Mouse (Mus musculus): ENCODE data around the gene Fkbp9. TPM values are rescaled to one million over a fixed set of nuclear protein-coding genes. Genes with fewer than 3 reads are reported as not detected.

Fkbp9 gene
- total RNA-seq (2022) = 10 to 100 TPM; 86.6 to 95.2 (median 88.9) TPM

- peak; percentile 89 for DNase-seq (ENCODE audit: low spot score)
These were observed at the start of gene Fkbp9 for GRCm38 (mm10) chr6:56831697-56832406. Gene Fkbp9 (plus strand): TSS chr6:56832059.

DNA sequence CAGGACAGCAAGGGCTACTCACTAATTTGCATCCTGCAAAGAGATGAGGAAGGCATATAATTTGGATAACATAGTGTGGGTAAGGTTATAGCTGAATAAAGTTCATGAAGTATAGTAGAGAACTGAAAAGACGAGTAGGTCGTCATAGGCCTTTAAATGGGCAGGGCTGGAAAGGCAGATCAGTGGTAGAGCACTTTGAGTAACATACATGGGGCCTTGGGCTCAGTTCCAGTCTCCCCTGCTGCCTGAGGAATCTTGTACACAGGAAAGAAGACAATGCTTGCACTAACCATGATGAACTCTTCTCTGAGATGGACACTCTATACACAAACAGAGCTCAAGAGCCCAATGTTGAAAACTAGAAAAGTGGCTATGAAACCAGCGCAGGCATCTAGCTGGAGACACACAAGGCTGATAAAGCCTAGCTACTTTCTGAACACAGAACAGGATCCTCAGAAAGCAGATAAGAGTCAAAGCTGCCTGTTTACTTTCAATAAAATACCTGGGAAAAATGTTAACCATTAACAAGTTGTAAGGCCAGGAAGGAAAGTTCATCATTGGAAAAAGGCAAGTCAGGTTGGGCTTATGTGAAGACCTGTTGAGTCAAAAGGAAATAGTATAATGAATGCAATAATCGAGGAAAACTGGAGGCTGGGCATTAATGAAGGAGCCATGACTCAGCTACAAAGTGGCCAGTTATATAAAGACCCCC, 48.1 kb upstream of the Fkbp9 start:
- DNase-seq (ENCODE audit: low spot score) = no peak

GRCm38 (mm10) chr6:56785068-56785467, 46.8 kb upstream of the Fkbp9 start:
- no peak for DNase-seq (ENCODE audit: low spot score)

GRCm38 (mm10) chr6:56787668-56788067, 44.2 kb upstream of the Fkbp9 start:
- no peak for DNase-seq (ENCODE audit: low spot score)

DNA sequence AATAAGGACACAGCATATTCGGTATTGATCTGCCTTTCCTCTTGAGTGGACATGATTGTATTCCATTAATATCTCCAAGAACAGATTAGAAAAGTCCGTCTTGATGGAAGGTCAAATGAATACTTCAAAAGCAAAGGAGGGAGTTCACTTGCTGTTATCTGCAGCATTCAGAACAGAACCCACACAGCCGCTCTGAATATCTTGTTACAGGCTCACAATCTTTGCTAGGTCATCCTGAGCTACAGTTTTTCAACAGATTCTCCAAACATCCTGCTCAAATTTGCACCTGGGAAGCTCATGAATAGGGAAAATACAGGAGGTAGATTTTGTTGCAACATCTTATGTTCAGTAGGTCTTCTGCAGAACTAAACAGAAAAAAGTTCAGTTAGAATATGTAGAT, 42.5 kb upstream of the Fkbp9 start:
- DNase-seq (ENCODE audit: low spot score) = no peak

DNA sequence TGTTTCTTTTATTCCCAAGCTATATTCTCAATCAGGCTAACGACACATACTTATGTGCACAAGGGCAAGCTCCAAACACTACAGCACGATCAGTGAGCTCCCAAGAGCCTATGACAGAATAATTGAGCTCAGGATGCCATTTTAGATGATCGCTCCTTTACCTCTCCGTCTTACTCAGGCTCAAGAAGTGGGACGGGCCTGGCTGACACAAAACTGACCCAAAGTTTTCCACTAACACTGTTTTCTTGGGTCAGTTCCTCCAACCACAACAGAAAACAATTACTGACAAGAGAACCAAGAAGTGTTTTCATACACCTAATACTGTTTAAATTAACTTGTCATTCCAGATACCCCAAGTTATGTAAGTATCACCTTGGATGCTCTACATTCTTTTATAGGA, 37.0 kb upstream of the Fkbp9 start:
- DNase-seq (ENCODE audit: low spot score) = no peak

- no peak for DNase-seq (ENCODE audit: low spot score)
These were observed 35.6 kb upstream of the Fkbp9 start for GRCm38 (mm10) chr6:56796232-56796631.

DNA sequence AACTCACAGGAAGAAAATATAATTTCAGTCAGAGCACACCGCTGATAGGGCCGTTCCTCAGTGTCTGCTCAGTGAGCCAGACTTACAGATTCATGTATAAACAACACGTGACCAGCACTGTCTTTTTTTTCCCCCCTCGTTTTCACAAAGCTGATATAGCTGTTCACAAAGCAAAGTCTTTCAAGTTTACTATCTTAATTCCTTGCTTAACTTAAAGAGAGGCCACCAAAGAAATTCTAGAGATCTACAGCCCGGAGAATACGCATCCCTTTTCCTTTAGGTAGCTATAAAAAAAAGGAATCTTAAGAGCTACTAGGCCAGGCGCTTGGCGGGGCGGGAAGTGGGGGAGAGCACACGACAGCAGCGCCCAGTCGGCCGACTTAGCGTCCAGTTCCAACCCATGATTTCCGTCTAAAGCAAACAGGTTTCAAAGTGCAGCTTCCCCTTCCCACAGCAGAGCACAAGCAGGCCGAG, 35.2 kb upstream of the Fkbp9 start:
- peak; percentile 35 for DNase-seq (ENCODE audit: low spot score)

DNA sequence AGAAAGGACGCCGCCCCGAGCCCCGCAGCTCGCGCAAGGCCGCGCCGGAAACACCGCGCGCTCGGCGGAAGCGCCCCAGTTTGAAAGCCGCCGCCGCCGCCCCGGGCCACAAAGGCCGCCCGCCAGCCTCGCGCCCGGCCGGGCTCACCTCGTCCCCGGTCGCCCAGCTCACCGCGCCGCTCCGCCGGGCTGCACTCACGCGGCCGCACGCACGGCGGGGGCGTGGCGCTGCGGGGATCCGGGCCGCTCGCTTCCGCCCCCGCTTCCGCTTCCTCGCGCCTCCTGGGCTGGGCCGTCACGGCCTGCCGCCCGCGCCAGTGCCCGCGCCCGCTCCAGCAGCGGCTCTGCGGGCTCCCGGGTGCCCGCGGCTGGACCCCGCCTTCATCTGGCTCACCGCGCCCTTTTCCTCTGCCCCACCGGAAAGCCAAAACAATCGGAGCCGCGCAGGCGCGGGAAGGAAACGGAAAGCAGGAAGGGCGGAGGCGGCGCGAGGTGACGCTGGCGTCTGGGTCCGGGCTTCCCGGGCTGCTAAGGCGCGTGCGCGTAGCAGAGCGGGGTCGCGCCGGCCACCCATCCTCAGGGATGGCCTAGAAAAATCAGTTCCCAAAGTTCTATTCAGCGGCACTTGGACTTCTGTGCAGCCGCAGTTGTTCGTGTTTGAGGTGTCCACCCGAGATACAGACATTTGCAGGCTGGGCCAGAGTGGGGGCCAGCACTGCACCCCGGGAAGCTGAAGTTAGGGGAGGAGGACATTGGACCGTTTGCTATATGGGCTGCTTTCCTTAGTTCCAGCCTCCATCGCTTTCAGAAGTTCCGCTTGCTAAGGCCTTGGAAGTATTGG, 34.3 kb upstream of the Fkbp9 start, which contains the start of gene Kbtbd2:
TSS of gene Kbtbd2 (minus strand) at position 503 of the 841 bp plus-strand sequence.
- DNase-seq (ENCODE audit: low spot score) = peak; percentile 97

DNA sequence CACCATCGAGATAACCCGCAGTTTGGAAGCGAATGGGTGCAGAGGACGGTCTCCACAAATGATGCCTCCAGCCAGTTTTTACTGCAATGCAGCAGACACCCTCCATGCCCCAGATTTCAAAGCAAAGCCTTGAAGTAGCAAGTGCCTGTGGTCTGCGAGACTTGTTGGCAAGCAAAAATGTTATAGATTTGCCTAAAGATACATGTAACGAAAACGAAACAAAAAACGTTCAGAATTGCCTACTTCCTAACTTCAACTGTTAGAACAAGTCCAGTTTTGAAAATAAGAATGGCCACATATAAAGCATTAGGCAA, 33.8 kb upstream of the Fkbp9 start:
- no peak for DNase-seq (ENCODE audit: low spot score)

GRCm38 (mm10) chr6:56805026-56805425, 26.8 kb upstream of the Fkbp9 start:
- DNase-seq (ENCODE audit: low spot score) = no peak

- DNase-seq (ENCODE audit: low spot score) = no peak
These were observed 25.7 kb upstream of the Fkbp9 start for GRCm38 (mm10) chr6:56806195-56806594.

- DNase-seq (ENCODE audit: low spot score) = peak; percentile 62
These were observed 23.2 kb upstream of the Fkbp9 start for GRCm38 (mm10) chr6:56808656-56809055.

DNA sequence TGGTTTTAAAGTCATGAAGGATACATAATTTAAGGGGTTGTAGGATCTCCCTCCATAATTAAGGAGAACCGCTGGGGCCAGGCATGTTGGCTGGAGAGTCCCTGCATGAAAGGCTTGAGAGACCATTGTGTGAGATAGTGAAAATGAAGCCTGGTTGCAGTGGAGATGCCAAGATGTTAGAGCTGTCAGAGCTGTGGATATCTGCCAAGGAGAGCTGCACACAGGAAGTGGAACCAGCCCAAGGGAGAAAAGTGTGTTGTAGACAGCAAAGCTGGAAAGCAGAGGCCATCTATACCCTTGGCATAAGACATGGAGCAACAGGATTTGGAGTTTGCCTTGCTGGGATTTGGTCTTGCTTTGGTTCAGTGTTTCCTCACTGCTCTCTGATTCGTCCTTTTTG, 18.5 kb upstream of the Fkbp9 start:
- no peak for DNase-seq (ENCODE audit: low spot score)

DNA sequence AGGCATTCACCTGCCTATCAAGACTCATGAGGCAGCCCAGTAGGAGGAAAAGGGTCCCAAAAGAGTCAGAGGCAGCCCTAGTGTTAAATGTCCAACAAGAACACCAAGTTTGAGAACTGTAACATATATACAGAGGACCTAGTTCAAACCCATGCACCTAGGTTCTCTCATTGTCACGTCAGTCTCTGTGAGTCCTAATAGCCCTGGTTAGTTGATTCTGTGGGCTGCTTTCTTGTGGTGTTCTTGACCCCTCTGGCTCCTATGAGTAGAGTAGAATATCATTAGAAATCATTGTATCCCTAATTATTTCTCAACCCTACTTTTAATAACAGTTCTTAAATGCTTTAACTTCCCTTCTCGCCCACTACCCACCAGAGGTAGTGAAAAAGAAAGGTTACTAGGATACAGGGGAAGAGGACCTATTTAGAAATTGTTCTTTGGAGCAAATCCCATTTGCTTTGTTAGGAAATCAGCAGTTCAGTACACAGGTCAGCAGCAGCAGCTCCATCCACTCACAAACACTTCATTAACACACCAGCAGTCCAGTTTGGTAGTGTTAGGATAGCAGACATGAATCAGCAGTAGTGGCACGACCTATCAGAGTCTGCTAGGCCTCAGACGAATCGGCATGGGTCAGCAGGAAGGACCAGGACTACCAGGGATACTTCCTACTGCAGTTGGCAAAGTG, 13.3 kb upstream of the Fkbp9 start:
- no peak for DNase-seq (ENCODE audit: low spot score)

DNA sequence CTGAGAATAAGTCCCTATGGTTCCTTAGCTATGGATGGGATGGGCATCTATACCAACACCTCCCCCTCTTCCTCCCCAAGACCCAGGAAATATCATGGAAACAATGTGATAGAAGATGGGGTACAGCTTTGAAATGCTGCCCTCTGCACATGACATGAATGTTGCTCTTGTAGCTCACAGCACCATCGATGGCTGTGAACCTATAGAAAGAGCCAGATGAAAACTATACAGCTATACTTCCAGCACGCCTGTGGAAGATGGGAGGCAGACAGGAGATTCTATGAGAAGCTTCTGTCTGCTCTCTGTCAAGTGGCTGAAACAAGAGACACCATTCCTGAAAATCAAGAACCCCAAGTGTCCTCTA, 12.8 kb upstream of the Fkbp9 start:
- DNase-seq (ENCODE audit: low spot score) = no peak

GRCm38 (mm10) chr6:56825657-56826056, 6.2 kb upstream of the Fkbp9 start:
- no peak for DNase-seq (ENCODE audit: low spot score)

DNA sequence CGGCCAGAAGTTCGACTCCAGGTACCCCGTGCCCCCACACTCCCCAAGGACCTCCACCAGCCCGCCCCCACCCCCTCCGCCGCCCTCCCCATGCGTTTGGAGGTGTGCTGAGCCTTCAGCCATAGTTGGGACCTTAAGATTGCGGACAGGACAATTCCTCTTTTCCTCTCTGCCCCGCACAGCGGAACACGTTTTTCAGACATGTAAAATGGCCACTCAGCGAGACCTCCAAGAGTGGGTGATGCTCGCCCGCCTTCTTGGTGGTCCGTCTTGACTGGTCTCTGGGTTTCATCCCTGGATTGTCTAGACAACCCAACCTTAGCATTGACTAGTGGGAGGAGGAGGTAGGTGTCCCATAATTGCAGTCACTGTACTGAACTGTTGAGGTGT, 543 bp downstream of the Fkbp9 start:
- peak; percentile 11 for DNase-seq (ENCODE audit: low spot score)

DNA sequence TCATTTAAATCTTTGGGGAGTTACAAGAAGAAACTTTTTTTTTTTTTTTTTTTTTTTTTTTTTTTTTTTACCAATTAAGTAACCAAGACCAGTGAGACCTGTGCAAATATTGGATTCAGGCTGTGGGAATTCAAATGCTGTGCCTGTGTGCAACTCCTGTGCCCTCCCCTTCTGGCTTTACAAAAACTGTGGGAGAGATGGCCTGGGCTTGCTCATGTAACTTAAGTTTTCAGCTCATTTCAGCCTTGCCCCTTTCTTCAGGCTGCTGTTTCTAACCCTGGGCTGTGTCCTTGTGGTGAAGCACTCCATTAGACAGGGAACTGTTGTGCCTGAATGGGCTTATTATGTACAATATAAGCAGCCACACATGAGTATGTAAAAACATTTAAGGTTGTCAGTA, 971 bp downstream of the Fkbp9 start:
- DNase-seq (ENCODE audit: low spot score) = no peak

DNA sequence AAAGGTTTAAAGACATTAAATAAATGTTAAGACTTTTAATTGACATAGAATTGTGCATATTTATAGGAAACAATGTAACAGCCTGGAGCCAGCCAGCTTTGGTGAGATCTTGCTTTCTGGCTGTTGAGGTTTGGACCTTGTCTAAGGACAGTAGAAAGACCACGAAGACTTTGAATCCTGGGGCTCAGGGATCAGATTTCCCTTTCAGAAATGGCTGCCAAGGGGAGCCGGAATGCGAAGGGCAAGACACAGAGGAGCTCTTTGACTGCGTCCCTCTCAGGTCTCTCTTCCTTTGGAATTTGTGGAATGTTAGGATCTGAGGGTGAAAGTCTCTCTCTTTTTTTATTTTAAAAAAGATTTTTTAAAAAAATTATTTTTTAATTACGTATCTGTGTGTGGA, 2.9 kb downstream of the Fkbp9 start:
- DNase-seq (ENCODE audit: low spot score) = no peak

DNA sequence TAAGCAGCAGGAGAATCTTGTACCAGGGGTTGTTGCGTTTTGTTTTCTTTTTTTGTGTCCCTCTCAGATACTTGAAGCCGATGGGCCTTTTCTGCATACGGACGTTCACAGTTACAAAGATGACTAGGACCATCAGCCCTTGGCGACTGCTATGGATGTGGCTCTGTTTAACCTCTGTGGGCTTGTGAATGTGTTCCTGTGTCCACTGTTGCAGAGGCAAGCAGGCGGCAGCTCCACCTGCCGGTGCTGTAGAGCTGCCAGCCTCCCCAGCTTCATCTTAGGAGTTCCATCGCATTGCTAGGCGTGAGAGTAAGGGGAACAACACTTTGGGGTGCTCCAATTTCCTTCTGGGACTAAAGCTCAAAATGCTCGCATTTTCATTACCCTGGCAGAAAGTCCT, 3.7 kb downstream of the Fkbp9 start:
- no peak for DNase-seq (ENCODE audit: low spot score)

GRCm38 (mm10) chr6:56837166-56837565, 5.3 kb downstream of the Fkbp9 start:
- no peak for DNase-seq (ENCODE audit: low spot score)

All from heart, adult 8-10 months (tissue).